Mouse (Mus musculus) activated CD4-positive, CD25-positive, alpha-beta regulatory T cell, adult 4 months (primary cell): ENCODE results near the gene Scn11a. TPM values are rescaled to one million over a fixed set of nuclear protein-coding genes. Genes with fewer than 3 reads are reported as not detected.
A peak's percentile ranks its signal among the peaks of the same experiment; 100 is the strongest.

Experiments used
- ATAC-seq: one replicate; pipeline ENCODE4 v1.8.0; 2017
- polyA plus RNA-seq, 2 experiments: library from polyadenylated mRNA; unstranded; fragments of 100-300 nt; shearing (Covaris generic); gene quantifications; one replicate each; pipeline ENCODE4 v1.2.1; 2017

Scn11a gene
- under 1 TPM; 0.57 to 0.78 TPM for polyA plus RNA-seq

DNA sequence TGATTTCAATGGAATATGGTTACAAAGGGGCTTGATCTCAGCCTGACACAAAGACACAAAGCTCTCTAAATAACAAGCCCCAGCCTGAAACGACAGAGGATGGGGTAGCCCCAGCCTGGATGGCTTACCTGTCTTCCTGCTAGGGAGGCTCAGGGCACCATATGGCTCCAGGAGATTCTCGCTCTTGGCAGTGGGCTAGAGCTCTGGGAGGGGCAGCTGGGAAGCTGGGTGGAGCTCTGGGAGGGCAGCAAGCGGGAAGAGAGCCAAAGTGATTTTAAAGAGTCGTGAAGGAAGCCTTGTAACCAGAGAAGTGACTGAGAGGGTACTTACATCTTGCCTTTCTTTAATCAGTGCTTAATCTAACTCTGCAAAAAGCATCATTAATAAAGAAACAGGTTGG lies at the start of gene Scn11a:
Scn11a (minus strand) TSS at position 160 of the 400 bp plus-strand sequence.
- ATAC-seq, result no peak

- no peak for ATAC-seq
Observed at GRCm38 (mm10) chr9:119854170-119854569, 28.9 kb upstream of the Scn11a start.

- no peak for ATAC-seq
Observed at GRCm38 (mm10) chr9:119853071-119853846, 28.0 kb upstream of the Scn11a start.

DNA sequence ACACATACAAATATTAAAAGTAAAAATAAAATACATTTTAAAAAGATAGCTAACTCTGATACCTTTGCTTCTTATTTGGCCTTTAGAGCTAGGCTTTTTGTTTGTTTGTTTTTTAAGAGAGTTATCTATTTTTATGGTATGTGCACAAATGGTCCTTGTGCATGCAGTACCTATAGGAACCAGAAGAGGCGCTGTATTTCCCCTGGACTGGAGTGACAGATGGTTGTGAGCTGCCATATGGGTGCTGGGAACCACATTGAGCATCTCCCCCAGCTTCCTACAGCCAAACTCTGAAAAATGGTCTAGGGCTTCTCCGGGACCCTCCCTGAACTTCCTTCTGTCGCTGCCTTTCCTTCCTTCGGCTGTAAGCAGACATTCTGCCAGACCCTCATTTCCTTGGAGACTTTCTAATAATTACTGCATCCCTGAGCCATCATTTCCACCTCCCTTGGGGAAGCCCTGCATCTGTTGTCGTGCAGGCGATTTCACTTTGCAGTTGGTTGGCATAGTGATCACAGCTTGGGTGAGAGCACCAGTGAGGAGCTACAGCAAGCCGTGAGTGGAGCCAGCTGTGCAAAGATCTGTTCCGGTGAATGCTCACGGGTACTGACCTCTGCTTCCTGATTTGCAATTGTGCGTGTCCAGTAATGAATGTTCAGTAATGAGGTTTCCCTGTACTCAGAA lies 27.2 kb upstream of the Scn11a start:
- no peak for ATAC-seq

- no peak for ATAC-seq
Observed at GRCm38 (mm10) chr9:119849214-119849613, 24.0 kb upstream of the Scn11a start.

DNA sequence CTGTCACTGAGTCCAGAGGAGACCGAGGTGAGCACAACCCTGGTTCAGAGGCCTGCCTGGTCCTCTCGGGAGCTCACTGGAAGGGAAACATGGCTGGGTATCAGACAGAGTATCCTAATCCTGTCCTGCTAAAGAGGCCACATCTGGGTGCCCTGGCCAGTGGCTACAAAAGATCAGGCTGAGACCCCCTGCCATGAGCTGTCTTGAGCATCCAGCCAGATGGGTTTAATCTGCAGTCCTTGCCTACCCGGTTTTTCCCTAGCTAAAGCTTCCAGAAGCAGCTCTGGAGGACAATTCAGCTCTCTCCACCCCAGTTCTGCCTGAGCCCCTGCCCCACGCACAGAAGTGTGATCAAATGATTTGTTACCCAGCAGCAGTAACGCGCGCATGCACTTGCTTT lies 23.4 kb upstream of the Scn11a start:
- ATAC-seq, result no peak

- ATAC-seq, result no peak
Observed at GRCm38 (mm10) chr9:119847187-119847586, 21.9 kb upstream of the Scn11a start.

DNA sequence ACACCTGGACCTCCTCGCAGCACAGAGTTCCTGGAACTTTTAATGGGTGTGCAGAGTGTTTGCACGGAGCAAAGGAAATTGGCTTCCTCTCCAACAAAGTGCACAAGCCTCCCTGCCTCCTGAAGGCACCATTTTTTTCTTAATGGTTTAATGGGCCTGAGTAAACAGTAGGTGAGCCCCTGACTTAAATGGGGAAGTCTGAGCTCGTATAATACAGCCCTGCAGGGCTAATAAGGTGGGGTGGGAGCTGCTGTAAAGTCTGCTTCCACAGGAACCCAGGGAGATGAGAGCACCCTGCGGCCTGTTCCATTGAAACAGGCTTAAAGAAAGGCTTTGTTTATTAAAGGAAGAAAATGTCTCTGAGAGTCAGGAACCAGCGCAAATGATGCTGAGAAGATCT lies 19.5 kb upstream of the Scn11a start:
- ATAC-seq, result no peak

GRCm38 (mm10) chr9:119843549-119843948 lies 18.3 kb upstream of the Scn11a start:
- no peak for ATAC-seq

GRCm38 (mm10) chr9:119842541-119843169 lies 17.4 kb upstream of the Scn11a start:
- no peak for ATAC-seq

DNA sequence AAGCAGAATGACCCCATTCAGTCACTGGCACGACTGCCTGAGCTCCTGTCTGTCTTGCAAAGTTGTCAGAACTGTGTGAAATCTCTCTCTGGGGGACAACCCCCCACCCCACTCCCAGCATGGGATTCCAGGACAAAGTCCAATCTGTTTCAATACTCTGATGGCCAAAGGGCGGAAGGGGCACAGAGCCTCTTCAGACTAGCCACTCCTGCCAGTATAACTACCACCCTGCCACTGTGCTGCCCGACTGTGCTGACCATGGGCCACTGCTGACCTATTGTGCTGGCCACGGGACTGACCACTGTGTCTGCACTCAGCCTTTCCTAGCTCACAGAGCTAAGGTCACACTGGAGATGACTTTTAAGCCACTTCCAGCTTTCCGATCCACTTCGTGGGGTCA lies 16.8 kb upstream of the Scn11a start:
- no peak for ATAC-seq

DNA sequence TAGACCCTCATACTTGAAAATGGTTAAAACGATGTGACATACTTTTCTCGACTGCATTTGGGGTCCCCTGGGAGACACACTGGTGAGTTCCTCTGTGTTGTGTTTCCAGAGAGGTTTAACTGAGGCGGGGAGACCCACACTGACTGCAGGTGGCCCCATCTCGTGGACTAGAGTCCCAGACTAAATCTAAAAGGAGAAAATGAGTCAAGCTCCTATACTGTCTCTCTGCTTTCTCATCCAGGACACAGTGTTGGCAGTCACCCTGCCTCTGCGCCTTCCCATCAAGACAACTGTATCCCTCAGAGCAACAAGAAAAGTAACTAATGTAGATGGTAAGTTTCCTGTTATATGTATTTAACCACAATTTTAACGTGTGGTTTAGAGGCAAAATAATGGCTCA lies 15.9 kb upstream of the Scn11a start:
- no peak for ATAC-seq

GRCm38 (mm10) chr9:119835581-119836125 lies 10.4 kb upstream of the Scn11a start:
- no peak for ATAC-seq

GRCm38 (mm10) chr9:119831001-119831400 lies 5.7 kb upstream of the Scn11a start:
- no peak for ATAC-seq

GRCm38 (mm10) chr9:119823722-119824121 lies 1.5 kb downstream of the Scn11a start:
- peak; percentile 80 for ATAC-seq

GRCm38 (mm10) chr9:119813631-119814030 lies 11.6 kb downstream of the Scn11a start:
- ATAC-seq, result no peak

- no peak for ATAC-seq
Observed at GRCm38 (mm10) chr9:119806491-119806890, 18.8 kb downstream of the Scn11a start.

GRCm38 (mm10) chr9:119804501-119804847 lies 20.8 kb downstream of the Scn11a start:
- ATAC-seq, result peak; percentile 57

DNA sequence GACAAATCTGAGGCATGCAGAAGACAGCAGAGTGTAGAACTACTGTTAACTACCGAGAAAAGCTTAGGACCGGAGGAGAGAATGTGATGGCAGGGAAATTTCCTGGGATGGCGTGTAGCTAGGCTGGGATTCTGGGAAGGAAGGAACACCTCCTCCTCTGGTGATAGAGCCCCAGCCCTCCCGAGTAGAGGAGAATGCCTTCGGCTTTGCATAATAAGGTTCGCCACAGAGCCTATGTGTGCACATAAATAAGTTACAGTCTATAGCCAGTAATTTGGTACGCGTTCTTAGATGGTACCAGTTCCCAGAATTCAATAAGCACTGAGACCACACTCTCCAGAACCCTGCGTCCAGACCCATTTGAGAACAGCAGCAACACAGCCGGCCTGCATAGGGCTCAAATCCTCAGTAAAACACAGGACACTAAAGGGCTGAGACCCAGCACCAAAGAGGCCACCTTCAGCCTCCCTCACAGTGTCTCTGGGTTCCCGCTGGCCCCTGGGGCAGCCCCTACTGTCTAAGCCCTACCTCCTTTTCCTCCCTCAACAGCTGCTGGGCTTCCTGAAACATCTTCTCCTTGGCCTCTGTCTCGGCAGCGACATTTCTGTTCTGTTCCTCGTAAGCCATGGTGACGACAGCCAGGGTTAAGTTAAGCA lies 21.3 kb downstream of the Scn11a start:
- peak; percentile 77 for ATAC-seq

DNA sequence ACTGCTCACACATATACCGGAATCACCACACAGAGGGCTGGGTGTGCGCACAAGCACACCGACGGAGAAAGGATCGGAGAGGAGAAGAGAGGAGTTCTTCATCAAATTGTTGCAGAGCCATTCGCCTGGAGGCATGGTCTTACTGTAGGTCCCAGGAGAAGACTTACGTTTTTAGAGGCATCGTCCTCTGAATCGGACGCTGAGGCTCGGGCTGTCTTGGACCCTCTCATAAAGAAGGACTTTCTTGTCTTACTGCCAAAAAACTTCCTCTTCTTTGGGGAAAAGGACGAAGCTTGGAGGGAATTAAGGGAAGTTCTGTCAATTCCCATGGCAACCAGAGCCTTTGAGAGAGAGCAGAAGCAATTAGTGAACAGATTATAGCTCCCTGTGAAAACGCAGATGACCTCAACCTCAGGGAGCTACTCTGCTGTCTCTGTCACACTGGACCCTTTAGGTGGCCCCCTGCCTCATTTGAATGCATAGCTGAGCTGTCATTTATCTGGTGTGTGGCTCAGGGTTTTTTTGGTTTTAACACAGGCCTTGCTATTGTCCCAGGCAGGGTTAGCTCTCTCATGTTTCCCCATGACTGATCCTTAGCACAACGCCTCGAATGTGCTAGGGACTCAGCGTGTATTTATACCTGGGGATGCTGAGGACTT lies 22.0 kb downstream of the Scn11a start:
- no peak for ATAC-seq

DNA sequence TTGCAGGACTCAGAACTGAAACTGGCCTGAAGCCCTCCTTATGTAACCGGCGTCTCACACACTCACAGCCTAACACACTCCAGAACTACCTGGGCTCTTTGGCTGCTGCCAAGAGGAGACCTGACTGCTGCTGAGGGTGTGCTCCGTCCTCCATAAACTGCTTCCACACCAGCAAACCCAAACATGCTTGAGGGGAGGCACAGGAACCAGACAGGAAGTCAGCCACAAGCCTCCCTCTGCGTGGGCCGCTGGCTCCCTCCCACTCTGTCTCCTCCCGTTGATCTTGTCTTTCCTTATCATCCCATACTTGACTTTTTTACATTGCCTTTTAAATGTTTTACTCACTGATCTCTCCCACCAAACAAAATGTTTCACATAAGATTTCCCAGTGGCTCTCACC lies 23.8 kb downstream of the Scn11a start:
- no peak for ATAC-seq

DNA sequence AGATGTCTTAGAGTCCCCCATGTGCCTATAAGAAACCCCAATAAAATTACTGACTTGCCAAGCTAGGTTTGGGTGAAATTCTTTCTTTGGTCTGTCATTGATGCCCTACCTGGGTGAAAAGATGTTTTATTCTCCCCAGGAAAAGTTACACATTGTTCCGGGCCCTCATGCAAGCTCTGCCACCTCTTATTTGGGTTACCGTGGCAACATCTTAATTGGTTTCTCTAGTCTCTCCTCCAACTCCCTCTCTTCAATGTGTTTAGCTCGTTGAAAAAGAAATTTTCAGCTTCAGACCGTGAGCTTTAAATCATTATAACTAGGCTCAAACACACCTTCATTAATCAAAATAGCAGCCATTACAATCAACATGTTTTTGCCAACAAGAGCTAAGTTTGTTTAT lies 28.5 kb downstream of the Scn11a start:
- no peak for ATAC-seq
